Mouse (Mus musculus): ENCODE measurements around the gene Cald1. TPM values are rescaled to one million over a fixed set of nuclear protein-coding genes. Genes with fewer than 3 reads are reported as not detected.
A peak's percentile ranks its signal among the peaks of the same experiment; 100 is the strongest.

Gene Cald1
- 10 to 100 TPM; 23.9 to 39.9 TPM for total RNA-seq (2021)
- long read RNA-seq, experiment 1, full-length matches to known transcripts = 22 of 31 reads
- long read RNA-seq, experiment 1, partial matches to known transcripts = 2 of 31 reads
- long read RNA-seq, experiment 1, other reads (novel, unspliced or antisense) = 7 of 31 reads
- long read RNA-seq, experiment 2, full-length matches to known transcripts = 11 of 15 reads
- long read RNA-seq, experiment 2, partial matches to known transcripts = 1 of 15 reads
- long read RNA-seq, experiment 2, other reads (novel, unspliced or antisense) = 3 of 15 reads

DNA sequence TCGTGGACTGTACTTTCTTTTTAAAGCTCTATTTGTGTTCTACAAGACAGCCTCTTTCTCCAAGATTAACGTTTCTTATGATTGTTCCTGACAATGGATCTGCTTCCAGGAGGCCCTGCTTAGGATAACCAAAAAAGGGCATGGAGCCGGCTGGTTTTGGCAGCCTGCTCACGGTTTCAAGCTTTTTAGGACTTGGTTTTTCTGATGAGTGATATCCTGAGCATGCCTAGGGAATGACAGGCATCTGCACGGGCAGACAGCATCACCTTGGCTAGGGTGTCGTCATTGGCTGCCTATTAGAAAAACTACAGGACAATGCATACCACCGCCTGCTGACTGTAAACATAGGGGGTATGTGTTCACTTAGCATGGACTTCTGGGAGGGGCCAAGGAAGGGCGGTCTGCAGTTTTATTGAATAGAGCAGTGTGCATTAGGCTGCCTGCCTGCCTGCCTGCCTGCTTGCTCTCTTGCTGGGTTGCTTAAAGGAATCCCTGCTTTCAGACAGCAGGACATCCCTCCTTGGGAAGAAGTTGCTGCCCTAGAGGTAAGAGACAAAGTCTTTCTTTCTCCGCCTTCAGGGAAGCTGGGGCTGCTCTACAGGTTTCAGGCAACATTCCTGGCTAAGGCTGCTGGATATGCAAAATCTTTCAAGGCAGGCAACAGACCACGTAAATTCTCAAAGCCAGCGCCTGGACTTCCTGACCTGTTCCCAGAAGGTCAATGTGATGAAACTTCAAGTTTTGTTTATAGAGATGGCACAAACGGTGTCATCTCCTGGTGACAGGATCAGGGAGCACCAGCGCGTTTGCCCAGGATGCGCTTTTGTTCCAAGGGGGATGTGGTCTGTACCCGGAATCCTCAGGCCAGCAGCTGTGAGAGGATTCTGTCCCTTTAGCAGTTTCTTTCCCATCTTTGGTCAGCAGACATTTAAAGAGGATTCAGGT lies at the start of gene Cald1:
TSS of gene Cald1 (plus strand) at position 380 of the 945 bp plus-strand sequence.
- H3K4me3 ChIP-seq = peak within 1 kb of the TSS; percentile 75
- intact Hi-C loops (cut with DNase I) = loop anchor here (5.0 kb wide), 1 partner anchor 51 kb away; no protein-coding TSS in a partner anchor
- no peak for TF ChIP-seq CTCF (IDR thresholded peaks at IDR 0.05)
- DNase-seq = peak; percentile 52
- H3K27ac ChIP-seq = peak within 1 kb of the TSS; percentile 83

DNA sequence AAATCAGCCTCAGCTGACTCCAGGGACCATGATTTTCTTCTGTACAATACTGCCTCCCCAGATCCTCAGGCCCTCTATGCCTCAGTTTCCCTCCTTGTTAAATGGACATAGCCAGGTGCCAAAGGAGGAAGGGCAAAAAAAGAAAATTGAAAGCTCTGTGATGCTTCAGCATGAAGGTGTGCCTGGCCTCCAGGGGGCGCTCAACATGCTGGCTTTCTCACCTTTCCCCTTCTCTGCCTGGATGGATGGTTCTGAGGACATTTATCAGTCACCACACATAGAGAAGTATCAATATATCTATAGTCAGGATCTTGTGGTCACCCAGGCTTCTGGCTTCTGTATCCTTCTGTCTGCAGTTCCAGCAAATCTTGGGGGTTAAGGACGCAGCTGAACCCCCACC lies 49.3 kb upstream of the Cald1 start:
- H3K4me3 ChIP-seq = peak overlapping the region; percentile 49
- peak overlapping the region; percentile 46; the same call in 1 of the 2 replicates for H3K27ac ChIP-seq
- intact Hi-C loops (cut with DNase I) = loop anchor here (2.0 to 5.0 kb wide), 2 partner anchors 48 to 206 kb away; partner anchors contain the start of gene Cald1
- peak; percentile 86 for TF ChIP-seq CTCF (IDR thresholded peaks at IDR 0.05)
- DNase-seq = peak; percentile 79

DNA sequence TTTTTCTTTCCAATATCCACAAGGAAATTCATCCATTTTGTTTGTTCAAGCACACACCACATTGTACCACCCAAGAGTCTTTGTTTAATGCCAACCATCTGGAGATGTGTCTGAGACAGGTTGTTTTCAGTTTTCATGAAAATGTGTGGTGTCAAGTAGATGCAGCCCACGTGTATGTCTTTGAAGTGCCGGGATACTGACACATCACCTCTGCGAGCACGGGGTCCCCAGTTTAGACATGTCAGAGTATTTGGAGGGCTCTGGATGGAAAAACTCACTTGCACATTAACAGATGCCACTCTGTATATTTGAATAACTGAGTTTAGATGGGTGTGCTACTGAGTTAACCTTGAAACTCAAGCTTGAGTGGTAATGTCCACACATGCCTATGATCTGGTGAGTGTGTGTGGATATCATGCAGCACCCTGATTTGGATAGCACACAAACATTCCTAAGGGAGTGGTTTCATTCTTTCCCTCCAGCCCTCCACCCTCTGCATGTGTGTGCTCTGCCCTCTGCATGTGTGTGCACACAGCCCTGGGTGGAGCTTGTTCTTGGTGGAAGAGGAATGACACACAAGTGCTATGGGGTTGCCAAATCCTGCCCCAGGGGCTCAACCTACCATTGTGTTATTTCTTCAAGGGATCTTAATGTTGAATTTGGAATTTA lies 45.7 kb upstream of the Cald1 start:
- Histone ChIP-seq H3K27ac (no peak overlapping the region), H3K4me3 (no peak overlapping the region)
- DNase-seq = no peak
- TF ChIP-seq CTCF (IDR thresholded peaks at IDR 0.05) = no peak
- intact Hi-C loops (cut with DNase I) = no loop called here

DNA sequence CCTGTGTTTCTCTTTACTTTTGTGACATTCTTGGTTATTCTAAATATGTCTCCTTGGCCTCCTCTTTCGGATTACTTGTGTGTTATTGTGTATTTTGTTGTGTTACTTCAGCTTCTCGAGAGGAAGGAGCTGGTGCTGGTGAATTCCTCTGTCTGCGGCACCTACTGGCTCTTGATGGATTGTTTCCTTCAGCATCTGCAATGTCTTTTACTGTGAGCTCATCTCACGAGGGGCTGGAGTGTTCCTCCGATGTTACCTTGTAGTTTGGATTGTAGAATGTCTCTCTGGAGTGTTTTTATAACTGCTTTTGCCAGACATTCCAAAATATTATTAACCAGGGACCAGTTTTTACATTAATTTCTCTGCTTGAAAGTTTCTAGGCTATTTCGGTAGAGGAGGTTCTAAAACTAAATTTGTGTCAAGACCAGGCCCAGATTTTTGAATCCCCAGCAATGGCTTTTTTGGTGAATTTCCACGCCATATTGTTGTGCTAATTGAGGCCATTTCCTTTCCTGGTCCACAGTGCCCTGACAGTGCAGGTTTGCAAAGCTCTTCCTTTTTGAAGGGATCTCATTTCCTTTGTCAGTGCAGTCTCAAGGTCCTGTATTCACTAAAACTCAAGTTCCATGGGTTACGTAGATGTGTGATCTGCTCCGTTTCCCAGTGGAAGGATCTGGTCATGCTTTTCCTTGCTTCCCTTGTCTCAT lies 43.9 kb upstream of the Cald1 start:
- Histone ChIP-seq H3K4me3 (no peak overlapping the region), H3K27ac (no peak overlapping the region; the same call in none of the 2 replicates)
- no peak for DNase-seq
- no peak for TF ChIP-seq CTCF (IDR thresholded peaks at IDR 0.05)
- intact Hi-C loops (cut with DNase I) = no loop called here

DNA sequence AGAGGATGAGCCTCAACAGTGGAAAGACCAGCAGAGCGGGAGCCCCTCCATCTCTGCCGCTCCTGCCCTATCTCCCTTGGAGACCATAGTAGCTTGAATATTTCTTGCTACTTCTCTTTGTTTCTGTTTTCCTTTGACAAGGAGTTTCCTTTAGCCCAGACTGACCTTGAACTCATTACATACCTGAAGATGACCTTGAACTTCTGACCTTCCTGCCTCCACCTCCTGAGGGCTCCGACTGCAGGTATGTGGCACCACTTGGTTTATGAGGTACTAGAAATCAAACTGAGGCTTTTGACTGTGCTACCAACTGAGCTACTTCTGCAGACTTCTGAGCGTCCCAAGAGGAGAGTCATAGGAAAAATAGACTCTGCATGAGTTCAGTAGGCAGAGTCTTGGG lies 38.8 kb upstream of the Cald1 start:
- intact Hi-C loops (cut with DNase I) = no loop called here
- TF ChIP-seq CTCF (IDR thresholded peaks at IDR 0.05) = no peak
- Histone ChIP-seq H3K27ac (no peak overlapping the region), H3K4me3 (no peak overlapping the region)
- DNase-seq = no peak

DNA sequence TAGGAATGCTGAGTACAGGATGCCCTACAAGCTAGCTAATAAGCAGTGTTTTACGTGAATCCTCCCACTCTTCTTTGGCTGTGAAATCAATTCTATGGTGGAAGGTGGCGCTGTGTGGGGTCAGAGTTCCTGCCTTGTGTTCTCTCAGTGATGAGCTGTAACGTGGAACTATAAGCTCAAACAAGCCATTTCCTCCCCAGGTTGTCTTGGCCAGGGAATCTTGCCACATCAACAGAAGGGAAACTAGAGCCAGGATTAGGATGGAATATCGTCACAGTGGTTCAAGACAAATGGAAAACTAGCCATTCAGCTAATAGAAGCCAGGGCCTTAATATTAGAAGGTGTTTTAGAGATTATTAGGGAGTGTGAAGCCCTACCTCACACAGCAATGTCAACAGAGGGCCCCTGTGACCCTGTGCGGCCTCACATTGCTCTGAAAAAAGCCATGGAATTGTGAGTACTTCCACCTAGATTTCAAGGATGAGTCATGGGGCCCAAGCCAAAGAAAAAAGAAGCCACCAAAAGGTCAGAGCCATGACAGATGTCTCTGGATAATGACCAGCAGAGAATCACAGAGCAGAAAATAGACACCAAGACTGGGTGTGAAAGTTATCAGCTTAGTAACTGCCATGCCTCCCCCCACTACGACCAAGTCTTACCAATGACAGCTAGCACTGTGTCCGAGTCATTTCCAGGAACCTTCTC lies 33.0 kb upstream of the Cald1 start:
- intact Hi-C loops (cut with DNase I) = no loop called here

DNA sequence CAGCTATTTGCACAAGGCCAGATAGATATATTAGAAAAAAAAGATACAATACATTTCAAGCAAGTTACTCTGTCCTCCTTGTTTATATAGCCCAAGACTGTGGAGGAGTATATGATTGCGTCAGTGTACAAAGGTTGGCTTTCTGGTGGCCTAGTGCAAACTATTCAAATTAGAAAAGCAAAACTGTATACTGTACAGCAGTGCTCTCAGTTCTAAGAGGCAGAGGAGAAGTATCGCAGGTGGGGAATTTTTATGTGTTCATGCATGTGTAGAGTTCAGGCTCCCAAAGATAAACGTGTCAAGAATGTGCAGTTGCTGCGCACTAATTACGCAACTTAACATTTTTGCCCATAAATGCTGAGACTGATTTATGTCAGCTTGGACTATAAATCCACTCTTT lies 31.0 kb upstream of the Cald1 start:
- TF ChIP-seq CTCF (IDR thresholded peaks at IDR 0.05) = no peak
- Histone ChIP-seq H3K27ac (no peak overlapping the region), H3K4me3 (no peak overlapping the region)
- intact Hi-C loops (cut with DNase I) = no loop called here
- no peak for DNase-seq

More for the DNA sequence above, 33.0 kb upstream of the Cald1 start:
- Histone ChIP-seq H3K27ac (peak overlapping the region; percentile 24), H3K4me3 (no peak overlapping the region)
- DNase-seq = peak; percentile 16
- TF ChIP-seq CTCF (IDR thresholded peaks at IDR 0.05) = no peak

DNA sequence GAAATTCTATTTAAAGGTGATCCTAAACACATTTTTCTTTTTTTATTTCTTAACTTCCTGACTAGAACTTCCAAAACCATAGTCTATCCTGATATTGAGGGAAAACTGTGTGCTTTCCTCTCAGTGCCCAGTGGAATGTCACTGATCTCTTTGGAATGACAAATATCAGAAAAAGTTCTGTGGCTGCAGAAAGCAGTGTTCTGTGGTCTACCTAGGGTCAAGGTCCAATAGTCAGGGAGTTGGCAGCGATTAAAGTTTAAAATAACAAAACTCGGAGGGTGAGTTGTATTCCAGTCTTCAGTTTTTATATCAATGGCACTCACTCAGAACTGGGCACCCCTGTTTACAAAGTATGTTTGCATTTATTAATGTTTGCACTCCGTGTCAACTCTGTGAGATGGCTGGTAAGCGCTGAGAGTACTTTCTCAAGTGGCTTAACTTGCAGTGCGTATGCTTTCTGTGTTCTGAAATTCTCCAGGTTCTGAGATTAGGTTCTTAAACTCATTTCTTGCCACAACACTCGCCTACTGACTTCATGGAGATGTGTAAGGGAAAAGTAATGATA lies 18.7 kb upstream of the Cald1 start:
- H3K4me3 ChIP-seq = no peak overlapping the region
- H3K27ac ChIP-seq = no peak overlapping the region
- no peak for TF ChIP-seq CTCF (IDR thresholded peaks at IDR 0.05)
- intact Hi-C loops (cut with DNase I) = no loop called here
- no peak for DNase-seq

DNA sequence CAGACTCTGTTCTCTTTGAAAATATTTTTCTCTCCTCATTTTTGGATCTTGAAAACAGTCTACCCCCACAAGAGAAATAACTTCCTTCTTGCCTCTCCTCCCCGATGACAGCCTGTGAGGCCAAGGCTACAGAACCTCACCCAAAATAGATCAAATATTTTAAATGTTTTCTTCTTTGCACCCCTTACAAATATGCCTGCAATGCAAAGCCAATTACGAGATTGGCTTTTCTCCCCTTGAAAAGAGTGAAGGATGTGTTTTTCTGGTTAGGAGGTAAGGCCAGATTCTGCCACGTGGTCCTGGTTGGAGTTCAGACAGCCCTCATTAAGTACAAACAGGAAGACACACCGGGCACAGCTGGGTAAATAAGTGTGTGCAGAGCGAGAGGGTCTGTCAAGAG lies 14.9 kb upstream of the Cald1 start:
- H3K27ac ChIP-seq = no peak overlapping the region
- intact Hi-C loops (cut with DNase I) = no loop called here
- no peak for DNase-seq
- no peak overlapping the region for H3K4me3 ChIP-seq
- no peak for TF ChIP-seq CTCF (IDR thresholded peaks at IDR 0.05)

DNA sequence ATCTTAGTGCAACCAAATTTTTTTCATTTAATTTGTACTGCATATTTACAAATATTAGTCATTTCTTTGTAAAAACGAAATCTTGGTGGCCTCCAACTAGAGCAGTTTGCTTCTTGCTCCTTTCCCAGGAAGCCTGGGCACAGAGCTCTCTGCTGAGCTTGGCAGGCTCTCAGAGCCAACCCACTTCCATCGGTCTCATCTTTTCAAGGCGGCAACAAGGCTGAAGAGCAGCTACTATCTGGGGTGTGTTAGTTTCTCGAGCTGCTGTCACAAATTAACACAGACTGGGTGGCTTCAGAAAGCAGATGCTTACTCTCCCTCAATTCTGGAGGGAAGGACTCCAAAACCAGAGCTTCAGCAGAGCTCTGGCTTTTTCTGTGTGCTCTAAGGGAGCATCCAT lies 10.2 kb upstream of the Cald1 start:
- no peak overlapping the region for H3K27ac ChIP-seq
- TF ChIP-seq CTCF (IDR thresholded peaks at IDR 0.05) = no peak
- intact Hi-C loops (cut with DNase I) = no loop called here
- no peak overlapping the region for H3K4me3 ChIP-seq
- no peak for DNase-seq

DNA sequence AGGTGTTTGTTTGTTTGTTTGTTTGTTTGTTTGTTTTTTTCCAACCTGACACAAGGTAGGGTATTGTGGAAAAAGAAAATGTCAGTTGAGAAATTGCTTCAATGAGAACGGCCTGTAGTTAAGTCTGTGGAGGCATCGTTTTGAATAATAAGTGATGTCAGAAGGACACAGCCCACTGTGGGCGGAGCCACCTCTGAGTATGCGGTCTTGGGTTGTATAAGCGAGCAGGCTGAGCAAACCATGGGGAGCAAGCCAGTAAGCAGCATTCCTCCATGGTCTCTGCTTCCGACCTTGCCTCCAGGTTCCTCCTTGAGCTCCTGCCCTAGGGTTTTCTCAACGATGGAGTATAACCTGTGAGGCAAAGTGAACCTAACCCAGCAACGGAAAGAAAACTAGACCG lies 7.6 kb upstream of the Cald1 start:
- no peak overlapping the region for H3K4me3 ChIP-seq
- no peak for TF ChIP-seq CTCF (IDR thresholded peaks at IDR 0.05)

More for the DNA sequence above, 7.6 kb upstream of the Cald1 start:
- DNase-seq = no peak
- no peak overlapping the region for H3K27ac ChIP-seq
- intact Hi-C loops (cut with DNase I) = no loop called here
